Mouse (Mus musculus): ENCODE data around the gene Cacna1h. TPM values are rescaled to one million over a fixed set of nuclear protein-coding genes. Genes with fewer than 3 reads are reported as not detected.

Gene Cacna1h
- polyA plus RNA-seq, 2 experiments: 0.50 to 1.2 TPM

- Histone ChIP-seq H3K4me2 (ENCODE audit: low read depth) (no peak overlapping the region), H3K27ac (no peak overlapping the region), H3K4me1 (replicated peaks; ENCODE audit: control insufficient read depth in 2 of 2, insufficient read depth in 2 of 2, low read length in 1 of 2) (no peaks in the 10 kb centered on the region), H3K4me3 (ENCODE audit: insufficient read depth in 1 of 2, low read depth in 2 of 2, low read length in 2 of 2) (no peak overlapping the region), H3K9ac (replicated peaks) (no peak overlapping the region), H3K36me3 (replicated peaks; ENCODE audit: control insufficient read depth, insufficient read depth, low read depth) (no peaks in the 10 kb centered on the region), H3K27me3 (ENCODE audit: control insufficient read depth, insufficient read depth, low read length) (no peaks in the 10 kb centered on the region), H3K9me3 (ENCODE audit: control insufficient read depth, low read length) (no peaks in the 10 kb centered on the region)
- 20% methylated on average over 9 of the region's 9 CpGs for WGBS (ENCODE audit: insufficient replicate concordance)
- DNase-seq (ENCODE audit: low read depth in 3 of 3, low spot score in 3 of 3): no peak
- no peak for TF ChIP-seq CTCF (IDR thresholded peaks at IDR 0.05; ENCODE audit: low read depth)
- no peak for TF ChIP-seq EP300 (IDR thresholded peaks at IDR 0.05; ENCODE audit: low read depth)
- ATAC-seq (ENCODE audit: insufficient read depth): no peak
Measured at GRCm38 (mm10) chr17:25462236-25462875, 28.8 kb upstream of the Cacna1h start.

- WGBS (ENCODE audit: insufficient replicate concordance): 51% methylated on average over 8 of the region's 8 CpGs
- no peak for DNase-seq (ENCODE audit: low read depth in 3 of 3, low spot score in 3 of 3)
- ATAC-seq (ENCODE audit: insufficient read depth): no peak
- TF ChIP-seq CTCF (IDR thresholded peaks at IDR 0.05; ENCODE audit: low read depth): no peak
- no peak for TF ChIP-seq EP300 (IDR thresholded peaks at IDR 0.05; ENCODE audit: low read depth)
- H3K9me3 ChIP-seq (ENCODE audit: control insufficient read depth, low read length): no peaks in the 10 kb centered on the region
- no peaks in the 10 kb centered on the region for H3K4me1 ChIP-seq (replicated peaks; ENCODE audit: control insufficient read depth in 2 of 2, insufficient read depth in 2 of 2, low read length in 1 of 2)
- H3K4me3 ChIP-seq (ENCODE audit: insufficient read depth in 1 of 2, low read depth in 2 of 2, low read length in 2 of 2): no peak overlapping the region
- H3K27me3 ChIP-seq (ENCODE audit: control insufficient read depth, insufficient read depth, low read length): no peaks in the 10 kb centered on the region
- H3K27ac ChIP-seq: no peak overlapping the region
- no peaks in the 10 kb centered on the region for H3K36me3 ChIP-seq (replicated peaks; ENCODE audit: control insufficient read depth, insufficient read depth, low read depth)
- H3K9ac ChIP-seq (replicated peaks): no peak overlapping the region
- H3K4me2 ChIP-seq (ENCODE audit: low read depth): no peak overlapping the region
Measured at GRCm38 (mm10) chr17:25456540-25456939, 23.0 kb upstream of the Cacna1h start.

GRCm38 (mm10) chr17:25454272-25454671, 20.7 kb upstream of the Cacna1h start, which contains the start of gene Tekt4:
Gene Tekt4 (plus strand): TSS chr17:25454615.
- H3K4me1 ChIP-seq (replicated peaks; ENCODE audit: control insufficient read depth in 2 of 2, insufficient read depth in 2 of 2, low read length in 1 of 2): no peaks in the 10 kb centered on the region
- no peaks in the 10 kb centered on the region for H3K36me3 ChIP-seq (replicated peaks; ENCODE audit: control insufficient read depth, insufficient read depth, low read depth)
- H3K9ac ChIP-seq (replicated peaks): no peak within 1 kb of the TSS
- no peak within 1 kb of the TSS for H3K4me3 ChIP-seq (ENCODE audit: insufficient read depth in 1 of 2, low read depth in 2 of 2, low read length in 2 of 2)
- no peak within 1 kb of the TSS for H3K27ac ChIP-seq
- DNase-seq (ENCODE audit: low read depth in 3 of 3, low spot score in 3 of 3) (no peak), ATAC-seq (ENCODE audit: insufficient read depth) (no peak)
- H3K4me2 ChIP-seq (ENCODE audit: low read depth): no peak within 1 kb of the TSS
- H3K27me3 ChIP-seq (ENCODE audit: control insufficient read depth, insufficient read depth, low read length): no peaks in the 10 kb centered on the region
- TF ChIP-seq CTCF (IDR thresholded peaks at IDR 0.05; ENCODE audit: low read depth) (no peak), EP300 (IDR thresholded peaks at IDR 0.05; ENCODE audit: low read depth) (no peak)
- WGBS (ENCODE audit: insufficient replicate concordance): 27% methylated on average over 2 of the region's 2 CpGs
- H3K9me3 ChIP-seq (ENCODE audit: control insufficient read depth, low read length): no peaks in the 10 kb centered on the region

- H3K27me3 ChIP-seq (ENCODE audit: control insufficient read depth, insufficient read depth, low read length): no peaks in the 10 kb centered on the region
- no peaks in the 10 kb centered on the region for H3K36me3 ChIP-seq (replicated peaks; ENCODE audit: control insufficient read depth, insufficient read depth, low read depth)
- no peak overlapping the region for H3K4me3 ChIP-seq (ENCODE audit: insufficient read depth in 1 of 2, low read depth in 2 of 2, low read length in 2 of 2)
- WGBS (ENCODE audit: insufficient replicate concordance): 51% methylated on average over 5 of the region's 5 CpGs
- DNase-seq (ENCODE audit: low read depth in 3 of 3, low spot score in 3 of 3) (no peak), ATAC-seq (ENCODE audit: insufficient read depth) (no peak)
- no peak overlapping the region for H3K27ac ChIP-seq
- no peak overlapping the region for H3K9ac ChIP-seq (replicated peaks)
- H3K4me1 ChIP-seq (replicated peaks; ENCODE audit: control insufficient read depth in 2 of 2, insufficient read depth in 2 of 2, low read length in 1 of 2): no peaks in the 10 kb centered on the region; a peak in 1 of 4 replicates
- no peak for TF ChIP-seq EP300 (IDR thresholded peaks at IDR 0.05; ENCODE audit: low read depth)
- TF ChIP-seq CTCF (IDR thresholded peaks at IDR 0.05; ENCODE audit: low read depth): no peak
- no peak overlapping the region for H3K4me2 ChIP-seq (ENCODE audit: low read depth)
- no peaks in the 10 kb centered on the region for H3K9me3 ChIP-seq (ENCODE audit: control insufficient read depth, low read length)
Measured at GRCm38 (mm10) chr17:25452246-25452965, 18.8 kb upstream of the Cacna1h start.

GRCm38 (mm10) chr17:25450329-25450728, 16.7 kb upstream of the Cacna1h start:
- no peak for TF ChIP-seq CTCF (IDR thresholded peaks at IDR 0.05; ENCODE audit: low read depth)
- TF ChIP-seq EP300 (IDR thresholded peaks at IDR 0.05; ENCODE audit: low read depth): no peak
- DNase-seq (ENCODE audit: low read depth in 3 of 3, low spot score in 3 of 3): no peak
- no peaks in the 10 kb centered on the region for H3K27me3 ChIP-seq (ENCODE audit: control insufficient read depth, insufficient read depth, low read length)
- H3K9me3 ChIP-seq (ENCODE audit: control insufficient read depth, low read length): no peaks in the 10 kb centered on the region
- 26% methylated on average over 4 of the region's 4 CpGs for WGBS (ENCODE audit: insufficient replicate concordance)
- no peaks in the 10 kb centered on the region; a peak in 1 of 4 replicates for H3K4me1 ChIP-seq (replicated peaks; ENCODE audit: control insufficient read depth in 2 of 2, insufficient read depth in 2 of 2, low read length in 1 of 2)
- no peak overlapping the region for H3K27ac ChIP-seq
- no peak overlapping the region for H3K4me2 ChIP-seq (ENCODE audit: low read depth)
- no peak for ATAC-seq (ENCODE audit: insufficient read depth)
- H3K36me3 ChIP-seq (replicated peaks; ENCODE audit: control insufficient read depth, insufficient read depth, low read depth): no peaks in the 10 kb centered on the region
- no peak overlapping the region for H3K9ac ChIP-seq (replicated peaks)
- H3K4me3 ChIP-seq (ENCODE audit: insufficient read depth in 1 of 2, low read depth in 2 of 2, low read length in 2 of 2): no peak overlapping the region

Data from liver, embryonic 14.5 days (tissue).